Mouse (Mus musculus) neural tube, embryonic 10.5 days (tissue): ENCODE results near the gene Aldh1a3.

Experiments
- DNase-seq: peaks from one replicate; pipeline ENCODE4 v3.0.0-alpha.2; 2017; ENCODE audit warnings: low spot score; ENCODE audit errors: extremely low spot score

Aldh1a3 gene

DNA sequence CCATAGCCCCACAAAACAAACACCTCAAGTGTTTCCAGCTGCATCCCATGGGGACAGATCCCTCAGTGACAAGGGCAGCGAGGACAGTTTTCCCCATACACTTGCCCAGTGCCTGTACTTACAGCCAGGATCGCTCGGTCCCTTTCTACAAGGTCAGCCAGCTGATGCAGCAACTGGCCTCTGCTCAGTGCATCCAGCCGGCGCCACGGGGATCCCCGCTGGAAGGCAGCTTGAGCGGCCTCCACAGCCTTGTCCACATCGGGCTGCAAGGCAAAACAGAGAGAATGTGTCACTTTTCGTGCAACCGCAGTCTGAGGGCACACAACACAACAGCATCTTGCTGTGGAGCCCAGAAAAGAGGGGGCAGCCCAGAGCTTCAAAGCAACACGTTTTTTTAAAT is 8.3 kb downstream of the Aldh1a3 start:
- no peak for DNase-seq

DNA sequence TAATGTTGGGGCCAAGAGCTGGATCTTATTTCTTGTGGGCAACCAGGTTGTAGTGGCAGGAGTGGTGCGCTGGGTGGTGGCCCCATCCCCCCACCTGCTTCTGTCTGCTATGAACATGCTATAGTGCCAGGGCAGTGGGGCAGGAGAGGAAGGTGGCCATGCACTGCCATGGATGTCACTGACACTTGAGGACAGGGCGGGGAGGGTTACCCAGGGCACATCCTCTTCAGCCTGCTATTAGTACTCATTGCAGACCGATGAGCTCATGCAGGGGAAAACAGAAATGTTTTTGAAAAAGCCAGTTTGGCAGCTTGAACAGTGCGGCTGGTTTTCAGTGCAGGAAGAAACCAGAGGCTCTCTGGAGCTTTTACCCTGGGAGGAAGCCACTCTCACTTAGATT is 10.5 kb downstream of the Aldh1a3 start:
- DNase-seq: no peak

GRCm38 (mm10) chr7:66413093-66413492 is 14.2 kb downstream of the Aldh1a3 start:
- no peak for DNase-seq

- peak; percentile 40 for DNase-seq
Measured at GRCm38 (mm10) chr7:66409433-66409832, 17.9 kb downstream of the Aldh1a3 start.

GRCm38 (mm10) chr7:66406971-66407370 is 20.3 kb downstream of the Aldh1a3 start:
- DNase-seq: no peak

- DNase-seq: no peak
Measured at GRCm38 (mm10) chr7:66405951-66406721, 21.2 kb downstream of the Aldh1a3 start.

GRCm38 (mm10) chr7:66405541-66405940 is 21.8 kb downstream of the Aldh1a3 start:
- no peak for DNase-seq

DNA sequence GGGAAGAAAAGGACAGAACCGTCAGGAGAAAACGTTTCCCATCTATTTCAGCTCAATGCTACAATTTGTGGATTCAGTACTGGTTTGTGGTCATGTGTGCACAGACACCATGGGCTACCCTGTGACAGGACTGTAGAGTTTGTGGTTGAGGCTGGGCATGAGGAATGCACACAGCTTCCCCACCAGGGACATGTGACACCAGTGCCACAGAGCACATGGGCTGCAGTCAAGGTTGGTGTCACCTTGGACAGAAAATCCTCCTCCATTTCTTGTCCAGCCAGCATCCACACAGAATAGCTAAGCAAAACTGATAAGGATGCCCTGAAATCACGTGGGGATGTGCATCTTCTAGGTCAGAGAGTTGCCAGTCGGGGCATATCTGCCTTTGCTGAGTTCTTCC is 22.5 kb downstream of the Aldh1a3 start:
- DNase-seq: no peak

DNA sequence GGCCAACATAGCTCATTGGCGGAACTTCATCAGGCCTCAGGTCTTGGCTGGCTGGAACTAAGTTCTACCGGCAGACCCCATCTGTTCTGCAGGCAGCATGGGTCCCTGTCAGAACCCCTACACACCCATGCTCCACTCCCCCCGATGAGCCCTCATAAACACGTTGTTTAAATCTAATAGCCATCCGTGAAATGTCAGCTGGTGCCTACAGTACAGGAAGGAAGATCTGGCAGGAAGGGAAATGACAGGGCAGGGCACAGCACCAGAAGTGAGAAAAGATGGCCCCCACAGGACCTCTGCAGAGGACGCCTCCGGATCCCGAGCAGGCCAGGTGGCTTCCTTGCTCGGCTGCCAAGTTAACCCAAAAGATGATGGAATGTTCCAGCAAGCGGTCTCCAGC is 23.2 kb downstream of the Aldh1a3 start:
- no peak for DNase-seq

GRCm38 (mm10) chr7:66402876-66403275 is 24.4 kb downstream of the Aldh1a3 start:
- no peak for DNase-seq

DNA sequence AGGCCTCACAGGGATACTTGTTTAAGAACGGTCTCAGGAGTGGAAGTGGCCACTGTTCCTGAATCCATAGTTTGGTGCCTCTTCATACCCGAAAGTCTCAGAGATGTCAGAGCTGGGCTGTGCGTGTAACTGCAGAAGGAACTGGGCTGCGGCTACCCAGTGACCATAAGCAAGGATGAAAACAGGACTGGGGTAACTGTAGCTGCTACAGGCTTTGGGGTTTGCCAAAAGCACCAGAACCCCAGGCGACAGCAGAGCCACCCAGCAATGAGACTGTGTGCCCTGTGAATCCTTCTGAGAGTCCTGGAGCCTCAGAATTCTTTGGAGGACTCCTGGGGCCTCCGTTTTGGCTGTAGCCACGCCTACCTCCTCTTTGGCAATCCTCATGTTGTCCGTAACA is 25.7 kb downstream of the Aldh1a3 start:
- DNase-seq: no peak

DNA sequence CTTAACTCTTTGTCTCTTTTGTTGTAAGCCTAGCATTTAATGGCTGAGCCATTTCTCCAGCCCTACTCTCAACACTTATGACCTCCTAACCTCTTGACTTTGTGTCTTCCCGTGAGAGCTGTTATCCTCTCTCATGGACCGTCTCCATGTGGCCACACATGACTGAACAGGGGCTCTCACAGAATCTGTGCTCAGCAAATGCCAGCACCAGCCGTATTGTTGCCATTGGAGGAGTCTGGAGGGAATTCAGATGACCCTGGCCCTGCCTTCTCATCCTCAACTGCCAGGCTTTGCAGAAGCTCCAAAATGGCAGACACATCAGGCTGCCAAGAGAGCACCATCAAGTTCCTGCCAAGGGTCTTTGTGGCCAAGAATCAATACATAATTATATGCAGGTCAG is 30.0 kb downstream of the Aldh1a3 start:
- DNase-seq: no peak

GRCm38 (mm10) chr7:66388621-66389532 is 38.4 kb downstream of the Aldh1a3 start:
- peak; percentile 64 for DNase-seq

GRCm38 (mm10) chr7:66387813-66388521 is 39.4 kb downstream of the Aldh1a3 start, which contains the start of gene Lrrk1:
Lrrk1 (minus strand) TSS chr7:66388350.
- DNase-seq: peak; percentile 81

- peak; percentile 24 for DNase-seq
Measured at GRCm38 (mm10) chr7:66387419-66387812, 39.9 kb downstream of the Aldh1a3 start.

DNA sequence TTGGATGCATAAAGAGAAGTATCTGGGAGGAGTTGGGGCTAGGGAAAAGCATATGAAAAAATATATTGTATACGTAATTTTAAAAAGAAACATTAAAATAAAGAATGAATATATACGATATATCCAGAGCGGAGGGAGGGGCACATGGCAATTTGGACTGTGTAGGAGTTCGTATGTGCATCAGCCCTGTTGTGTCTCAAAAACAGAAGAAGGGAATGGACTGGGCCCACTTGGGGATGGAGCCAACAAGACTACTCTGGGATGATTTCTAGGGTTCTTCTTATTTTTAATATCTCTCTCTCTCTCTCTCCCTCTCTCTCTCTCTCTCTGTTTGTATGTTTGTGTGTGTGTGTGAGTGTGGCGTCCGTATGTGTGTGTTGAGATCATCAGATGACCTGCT is 40.9 kb downstream of the Aldh1a3 start:
- no peak for DNase-seq

- DNase-seq: no peak
Measured at GRCm38 (mm10) chr7:66385826-66386225, 41.5 kb downstream of the Aldh1a3 start.

DNA sequence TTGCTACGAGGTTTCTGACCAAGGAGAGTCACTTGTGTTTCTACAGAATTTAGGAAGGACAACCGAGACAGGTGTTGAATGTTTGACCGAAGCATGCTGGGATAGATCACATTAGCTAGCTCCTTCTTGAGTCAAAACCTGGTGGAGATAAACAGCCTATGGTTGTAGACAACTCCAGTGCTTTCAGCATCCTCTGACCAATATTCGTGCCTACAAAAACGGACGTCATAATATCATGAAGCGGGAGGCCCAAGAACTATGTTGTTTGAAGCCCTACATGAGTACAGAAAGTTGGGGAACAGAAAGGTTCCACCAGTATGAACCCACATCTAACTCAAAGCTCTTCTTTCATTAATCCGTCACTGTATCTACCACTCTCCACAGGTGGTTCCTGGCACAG is 42.4 kb downstream of the Aldh1a3 start:
- DNase-seq: no peak

DNA sequence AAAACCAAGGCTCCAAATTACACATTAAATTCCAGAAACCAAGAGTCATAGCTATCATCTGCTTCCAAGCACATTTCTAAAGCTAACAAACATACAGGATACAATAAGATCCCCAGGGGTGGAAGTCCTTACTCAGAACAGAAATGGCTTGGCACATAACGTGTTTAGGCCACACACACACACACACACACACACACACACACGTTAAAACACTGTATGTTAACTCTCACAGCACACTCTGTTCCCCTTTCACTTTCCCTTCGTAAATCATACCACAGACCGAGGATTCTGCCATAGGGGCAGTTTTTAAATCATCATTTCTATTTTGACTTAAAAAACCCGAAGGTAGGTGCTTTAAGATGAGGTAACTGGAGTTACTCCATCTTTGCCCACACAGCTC is 43.1 kb downstream of the Aldh1a3 start:
- DNase-seq: no peak

- DNase-seq: no peak
Measured at GRCm38 (mm10) chr7:66376560-66376959, 50.8 kb downstream of the Aldh1a3 start.

DNA sequence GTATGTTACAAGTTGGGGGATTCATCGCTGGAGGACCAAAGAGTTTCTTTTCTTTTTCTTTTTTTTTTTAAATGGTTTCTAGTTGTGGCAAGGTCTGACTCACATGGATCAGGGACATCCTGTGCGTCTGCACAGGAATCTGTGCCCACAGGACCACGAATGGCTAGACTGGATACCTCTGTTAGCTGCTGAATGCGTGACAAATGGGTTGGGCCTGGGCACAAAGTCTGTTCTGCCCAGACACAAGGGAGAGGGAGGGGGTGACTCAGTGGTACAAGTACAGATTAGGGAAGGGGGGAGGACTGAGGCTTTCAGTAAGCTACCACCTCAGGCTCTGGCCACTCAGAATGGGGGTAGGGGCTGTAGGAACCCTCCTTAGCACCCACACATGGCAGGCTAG is 51.6 kb downstream of the Aldh1a3 start:
- no peak for DNase-seq

- DNase-seq: no peak
Measured at GRCm38 (mm10) chr7:66373391-66373790, 53.9 kb downstream of the Aldh1a3 start.
